Mouse (Mus musculus) macrophage (primary cell): Measurements from ENCODE around the gene Amy2a5. TPM values are rescaled to one million over a fixed set of nuclear protein-coding genes. Genes with fewer than 3 reads are reported as not detected.
"Not testable (repeated sequence)": the region's sequence is repeated elsewhere in the genome, so short reads cannot be mapped to it uniquely, and the experiment has no call there.

ENCODE experiments used
- H3K27ac ChIP-seq: fragments of 350-480 bp; formaldehyde crosslinking; 2 replicates; pipeline ENCODE4 v1.9.0; 2021
- H3K36me3 ChIP-seq: fragments of 350-480 bp; formaldehyde crosslinking; 2 replicates; pipeline ENCODE4 v1.9.0; 2021; ENCODE audit errors: inconsistent target
- H3K4me3 ChIP-seq: fragments of 350-480 bp; formaldehyde crosslinking; 2 replicates; pipeline ENCODE4 v1.9.0; 2021; ENCODE audit errors: inconsistent target
- H3K79me2 ChIP-seq: fragments of 350-480 bp; formaldehyde crosslinking; 2 replicates; pipeline ENCODE4 v1.9.0; 2021; ENCODE audit errors: inconsistent target
- WGBS: methylation state at CpG from one replicate; pipeline ENCODE4 v1.1.7; 2026; ENCODE audit warnings: inconsistent platforms; ENCODE audit not compliant: missing documents; 5-methylcytosine and 5-hydroxymethylcytosine counted together
- polyA plus RNA-seq: library from polyadenylated mRNA; stranded (reverse); fragments of 250-400 nt; gene quantifications from 3 replicates; pipeline ENCODE4 v1.2.4, GENCODE M21; 2018; ENCODE audit warnings: inconsistent platforms
- total RNA-seq, 78 experiments: library from RNA; depleted of rRNA; stranded (reverse); fragments of 250-400 nt; gene quantifications; 1 replicate in 9 of 78; 2 replicates in 24 of 78; 3 replicates in 43 of 78; 4 replicates in 2 of 78; pipeline ENCODE4 v1.2.4; 2018; ENCODE audit warnings: inconsistent platforms in 56 of 78

Gene Amy2a5
- not detected for total RNA-seq (2018; cell fraction: chromatin; rRNA removed)
- total RNA-seq (2018; cell fraction: cytosol; rRNA removed), result not detected
- total RNA-seq (2018; cell fraction: nucleus; rRNA removed), result not detected
- not detected in 3 replicates for polyA plus RNA-seq

DNA sequence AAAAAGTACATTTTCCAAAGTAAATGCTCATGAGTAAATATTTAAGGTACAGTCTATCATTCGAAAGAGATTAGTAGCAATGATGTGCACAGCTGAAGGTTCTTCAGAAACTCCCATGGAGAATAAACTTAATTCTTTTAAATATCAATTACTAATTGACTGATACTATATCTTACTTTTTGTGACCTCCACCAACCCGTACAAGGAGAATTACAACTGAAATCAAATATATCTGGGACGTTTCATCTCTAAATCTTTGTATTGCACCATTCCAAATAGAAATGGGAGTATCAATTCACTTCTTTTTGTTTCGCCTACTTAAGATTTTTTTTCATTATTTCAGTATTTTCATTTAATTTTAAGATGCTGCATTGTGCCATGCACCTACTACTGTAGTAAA, at the start of gene Amy2a5:
Gene Amy2a5, minus strand, starts transcription at position 101 of the 400 bp plus-strand sequence.
- H3K27ac ChIP-seq, H3K79me2 ChIP-seq, H3K4me3 ChIP-seq, H3K36me3 ChIP-seq: not testable (repeated sequence)
- no CpG with 5 or more reads among the region's 4 CpGs for WGBS

DNA sequence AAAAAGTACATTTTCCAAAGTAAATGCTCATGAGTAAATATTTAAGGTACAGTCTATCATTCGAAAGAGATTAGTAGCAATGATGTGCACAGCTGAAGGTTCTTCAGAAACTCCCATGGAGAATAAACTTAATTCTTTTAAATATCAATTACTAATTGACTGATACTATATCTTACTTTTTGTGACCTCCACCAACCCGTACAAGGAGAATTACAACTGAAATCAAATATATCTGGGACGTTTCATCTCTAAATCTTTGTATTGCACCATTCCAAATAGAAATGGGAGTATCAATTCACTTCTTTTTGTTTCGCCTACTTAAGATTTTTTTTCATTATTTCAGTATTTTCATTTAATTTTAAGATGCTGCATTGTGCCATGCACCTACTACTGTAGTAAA, 32.7 kb upstream of the Amy2a5 start, which contains the start of gene Amy2a4:
Gene Amy2a4, minus strand, starts transcription at position 101 of the 400 bp plus-strand sequence.
- H3K79me2 ChIP-seq, H3K36me3 ChIP-seq, H3K4me3 ChIP-seq, H3K27ac ChIP-seq: not testable (repeated sequence)
- no CpG with 5 or more reads among the region's 4 CpGs for WGBS

DNA sequence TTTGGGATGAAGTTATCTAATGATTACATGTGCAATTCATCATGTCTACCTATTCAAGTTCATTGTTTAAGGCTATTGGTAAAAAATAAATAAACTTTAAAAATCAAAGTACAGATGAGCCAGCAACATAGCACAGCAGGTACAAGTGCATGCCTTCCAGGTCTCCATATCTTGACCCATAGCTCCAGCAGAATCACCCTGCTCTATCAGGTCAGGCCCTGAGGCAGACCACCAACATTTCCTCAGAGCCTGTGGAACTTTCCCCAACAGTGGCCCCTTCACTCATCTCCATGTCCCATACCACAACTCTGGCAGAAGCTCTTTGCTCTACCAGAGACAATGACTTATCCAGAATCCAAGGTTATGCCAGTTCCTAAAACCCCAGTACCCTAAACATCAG, 21.6 kb upstream of the Amy2a5 start:
- H3K79me2 ChIP-seq, H3K27ac ChIP-seq: not testable (repeated sequence)

DNA sequence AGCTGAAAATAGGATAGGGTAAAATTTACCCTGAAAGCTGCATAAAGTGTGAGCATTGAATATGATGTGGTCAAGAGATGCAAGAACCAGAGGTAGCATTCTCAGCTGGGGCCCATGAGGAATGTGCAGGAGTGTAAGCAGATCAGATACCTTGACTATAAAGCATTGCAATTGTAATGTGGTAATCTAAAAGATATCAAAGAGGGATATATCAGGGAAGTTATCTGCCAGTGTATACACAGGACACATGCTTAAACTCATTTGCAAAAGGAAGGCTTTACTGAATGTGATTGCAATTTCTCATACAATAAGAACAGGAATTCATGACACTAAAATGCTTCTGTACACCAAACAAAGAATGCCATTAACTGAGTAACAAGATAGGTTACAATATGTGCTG, 20.9 kb upstream of the Amy2a5 start:
- not testable (repeated sequence) for H3K36me3 ChIP-seq, H3K4me3 ChIP-seq, H3K27ac ChIP-seq, H3K79me2 ChIP-seq

More for the DNA sequence above, 21.6 kb upstream of the Amy2a5 start:
- not testable (repeated sequence) for H3K4me3 ChIP-seq, H3K36me3 ChIP-seq

DNA sequence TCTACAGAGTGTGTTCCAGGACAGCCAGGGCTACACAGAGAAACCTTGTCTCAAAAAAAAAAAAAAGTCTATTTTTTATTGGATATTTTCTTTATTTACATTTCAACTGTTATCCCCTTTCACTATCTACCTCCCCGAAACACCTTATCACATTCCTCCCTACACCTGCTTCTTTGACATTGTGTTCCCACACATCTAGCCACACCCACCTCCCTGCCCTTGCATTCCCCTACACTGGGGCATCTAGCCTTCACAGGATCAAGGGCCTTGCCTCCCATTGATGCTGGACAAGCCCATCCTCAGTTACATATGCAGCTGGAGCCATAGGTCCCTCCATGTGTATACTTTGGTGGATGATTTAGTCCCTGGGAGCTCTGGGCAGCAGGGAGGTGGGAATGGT, 31.5 kb downstream of the Amy2a5 start:
- 100% methylated on average over 1 of the region's 1 CpGs for WGBS
- H3K27ac ChIP-seq, result no peak overlapping the region

More for the DNA sequence above, 31.5 kb downstream of the Amy2a5 start:
- Histone ChIP-seq H3K79me2 (no peaks in the 10 kb centered on the region), H3K36me3 (no peaks in the 10 kb centered on the region), H3K4me3 (no peak overlapping the region)

Other genes with a start within 250 kb of the Amy2a5 start
- not detected in 3 replicates for gene Amy2a4, start 32.6 kb upstream of the Amy2a5 start, polyA plus RNA-seq
- not detected in 3 replicates for gene Amy2a3, start 65.2 kb upstream of the Amy2a5 start, polyA plus RNA-seq
- gene Amy2a2, start 97.8 kb upstream of the Amy2a5 start, polyA plus RNA-seq, result not detected in 3 replicates